Mouse (Mus musculus) small intestine, adult 2 months (tissue): ENCODE measurements around the gene Tnks2.

Source experiments
- CTCF ChIP-seq: fragments of 200-500 bp; IDR thresholded peaks from 2 replicates; pipeline ENCODE4 v1.5.1; 2012; ENCODE audit warnings: low read depth, mild to moderate bottlenecking, control low read depth, inconsistent platforms, low read length, moderate library complexity, mixed read lengths; ENCODE audit not compliant: insufficient replicate concordance, insufficient read length; ENCODE audit errors: extremely low read depth
- POLR2A ChIP-seq: fragments of 200-500 bp; IDR thresholded peaks from 2 replicates; pipeline ENCODE4 v1.6.1; 2012; ENCODE audit warnings: low read depth, mild to moderate bottlenecking, control low read depth, inconsistent platforms, low read length, moderate library complexity

DNA sequence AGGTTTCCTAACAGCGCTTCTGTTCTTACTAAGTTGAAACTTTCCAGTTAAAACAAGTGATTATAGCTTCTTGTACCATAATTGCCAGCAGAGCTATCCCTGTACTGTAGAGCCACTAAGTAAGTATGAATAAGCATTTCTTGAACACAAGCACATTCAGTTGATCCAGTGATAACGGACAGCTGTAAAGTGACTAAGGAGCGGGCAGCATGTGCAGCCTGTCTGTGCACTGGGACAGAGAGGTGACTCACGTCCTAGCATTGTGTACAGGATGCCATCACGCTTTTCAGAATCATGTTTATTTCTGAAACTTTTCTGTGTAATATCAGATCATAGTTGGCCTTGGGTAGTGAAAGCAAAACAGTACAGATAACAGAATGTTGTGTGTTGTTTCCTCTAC is 26.4 kb downstream of the Tnks2 start:
- TF ChIP-seq CTCF (no peak), POLR2A (no peak)
